8 mouse cellular contexts compared by ENCODE assay signal in genomic region chr6:56923726-56924707, GRCm38 (mm10). TPM values are rescaled to one million over a fixed set of nuclear protein-coding genes. Genes with fewer than 3 reads are reported as not detected.
A peak's percentile ranks its signal among the peaks of the same experiment; 100 is the strongest.
DNase-seq lines count a peak whose midpoint lies in the region; ATAC-seq lines count a peak whose summit lies in the region.

Gene Nt5c3, minus strand, starts transcription at chr6:56923932.
Gene Vmn1r4, plus strand, starts transcription at chr6:56924015.

- peak within 1 kb of the TSS; percentile 94 for H3K27ac ChIP-seq in heart, embryonic 10.5 days
- H3K27ac ChIP-seq in kidney, embryonic 15.5 days = peak within 1 kb of the TSS; percentile 95

- WGBS in heart, embryonic 10.5 days = 4% methylated on average over 64 of the region's 64 CpGs
- 3% methylated on average over 64 of the region's 64 CpGs for WGBS in kidney, embryonic 15.5 days

- H3K36me3 ChIP-seq in heart, embryonic 10.5 days = no peaks in the 10 kb centered on the region
- H3K36me3 ChIP-seq in kidney, embryonic 15.5 days = no peaks in the 10 kb centered on the region

- peak within 1 kb of the TSS; percentile 67 for H3K9ac ChIP-seq in kidney, embryonic 15.5 days

- peak; percentile 84 for ATAC-seq in erythroblast, adult 5-6 weeks (replicated peaks; ENCODE audit: low FRiP score, poor library complexity, severe bottlenecking)
- ATAC-seq in kidney, embryonic 15.5 days (replicated peaks; ENCODE audit: low FRiP score) = peak; percentile 97
- peak; percentile 91 for ATAC-seq in monocyte, adult 5-6 weeks (replicated peaks; ENCODE audit: insufficient number of reproducible peaks, low FRiP score, low TSS enrichment, poor library complexity, severe bottlenecking)

- peaks cover 19% of the 10 kb centered on the region for H3K4me1 ChIP-seq in heart, embryonic 10.5 days
- H3K4me1 ChIP-seq in kidney, embryonic 15.5 days = peaks cover 21% of the 10 kb centered on the region

- no peaks in the 10 kb centered on the region for H3K9me3 ChIP-seq in heart, embryonic 10.5 days
- no peaks in the 10 kb centered on the region for H3K9me3 ChIP-seq in kidney, embryonic 15.5 days (replicated peaks)

- peak within 1 kb of the TSS; percentile 66 for H3K4me2 ChIP-seq in kidney, embryonic 15.5 days

- H3K4me3 ChIP-seq in heart, embryonic 10.5 days = peak within 1 kb of the TSS; percentile 83
- peak within 1 kb of the TSS; percentile 86 for H3K4me3 ChIP-seq in kidney, embryonic 15.5 days (replicated peaks)

- peak; percentile 95 to 97 for DNase-seq in B cell, adult 2 months
- DNase-seq in brain, adult 2 months (ENCODE audit: low read depth, low spot score) = peak; percentile 98
- peak; percentile 96 for DNase-seq in heart, embryonic 10.5 days (ENCODE audit: low spot score)
- peak; percentile 96 for DNase-seq in liver
- peak; percentile 95 to 98 for DNase-seq in spleen, postnatal 4 days (ENCODE audit: low spot score in 2 of 2)

- H3K27me3 ChIP-seq in heart, embryonic 10.5 days (ENCODE audit: insufficient read depth, poor library complexity, severe bottlenecking) = no peaks in the 10 kb centered on the region
- H3K27me3 ChIP-seq in kidney, embryonic 15.5 days = no peaks in the 10 kb centered on the region

RNA-seq across cellular contexts. Expression of gene Nt5c3, which starts in this region (rescaled TPM):
- total RNA-seq in erythroblast, adult 5-6 weeks (2015; ENCODE audit: low replicate concordance) = 1,582 and 1,701 TPM in 2 replicates
- total RNA-seq in erythroblast, adult 5-6 weeks (2017; ENCODE audit: low replicate concordance) = 1,564 and 2,163 TPM in 2 replicates
- 74.1 and 75.4 TPM in 2 replicates for polyA plus RNA-seq in heart, embryonic 10.5 days (2016; fragmentation: Nextera tagmentation; extraction: Ambion mirVana)
- polyA plus RNA-seq in kidney, embryonic 15.5 days (2015; fragmentation: Nextera tagmentation; extraction: Ambion mirVana) = 61.5 and 64.9 TPM in 2 replicates
- total RNA-seq in monocyte, adult 5-6 weeks (2017) = 38.6 to 88.2 TPM (median 56.0 TPM) in 3 replicates

RNA-seq across cellular contexts. Expression of gene Vmn1r4, which starts in this region (rescaled TPM):
- 1.5 TPM in 1 of 2 replicates, not detected in the other for total RNA-seq in erythroblast, adult 5-6 weeks (2015; ENCODE audit: low replicate concordance)
- 0.56 and 1.7 TPM in 2 replicates for total RNA-seq in erythroblast, adult 5-6 weeks (2017; ENCODE audit: low replicate concordance)
- 0.13 and 0.16 TPM in 2 replicates for polyA plus RNA-seq in heart, embryonic 10.5 days (2016; fragmentation: Nextera tagmentation; extraction: Ambion mirVana)
- polyA plus RNA-seq in kidney, embryonic 15.5 days (2015; fragmentation: Nextera tagmentation; extraction: Ambion mirVana) = 0.28 and 0.39 TPM in 2 replicates
- total RNA-seq in monocyte, adult 5-6 weeks (2017) = 0.19 TPM in 2 of 3 replicates, not detected in the other

Comparison
In these comparisons a context has a peak if more than half of its experiments do, and no peak if none do; other contexts are left out.
1. Peak in every context shown above with its lines: DNase-seq, ATAC-seq, H3K4me3 ChIP-seq and H3K27ac ChIP-seq.
2. RNA of gene Nt5c3 (total RNA-seq): 1,564 to 2,163 TPM in erythroblast, adult 5-6 weeks; 38.6 to 88.2 TPM in monocyte, adult 5-6 weeks; every median in the first group is over 10 times any median in the second.